Mouse (Mus musculus) forebrain, embryonic 14.5 days (tissue): ENCODE measurements around the gene Fam172a. TPM values are rescaled to one million over a fixed set of nuclear protein-coding genes. Genes with fewer than 3 reads are reported as not detected.

Source experiments
- ATAC-seq: fragments of 200-750 bp; cut with Nextera tagmentation; 2 replicates; pipeline ENCODE4 v1.8.0; 2017; ENCODE audit warnings: mild to moderate bottlenecking, moderate library complexity
- DNase-seq: peaks from one replicate; pipeline ENCODE4 v3.0.0-alpha.2; 2015; ENCODE audit warnings: low spot score
- H3K27ac ChIP-seq: fragments of 300-500 bp; sonication (generic); 2 replicates; pipeline ENCODE4 v1.5.1; 2014; ENCODE audit warnings: low read depth, mild to moderate bottlenecking, control low read depth, low read length, moderate library complexity
- H3K27me3 ChIP-seq: fragments of 300-500 bp; sonication (generic); replicated peaks from 2 replicates; pipeline ENCODE4 v1.6.1; 2014; ENCODE audit warnings: low read length, control low read depth, mixed read lengths; ENCODE audit not compliant: control insufficient read depth, insufficient read depth
- H3K36me3 ChIP-seq: fragments of 300-500 bp; sonication (generic); 2 replicates; pipeline ENCODE4 v1.6.1; 2014; ENCODE audit warnings: low read length, control low read depth; ENCODE audit not compliant: control insufficient read depth, insufficient read depth
- H3K4me1 ChIP-seq: fragments of 300-500 bp; sonication (generic); 2 replicates; pipeline ENCODE4 v1.6.1; 2014; ENCODE audit warnings: antibody characterized with exemption, low read length, control low read depth; ENCODE audit not compliant: control insufficient read depth, insufficient read depth
- H3K4me2 ChIP-seq: fragments of 300-500 bp; sonication (generic); 2 replicates; pipeline ENCODE4 v1.6.1; 2014; ENCODE audit warnings: mild to moderate bottlenecking, control low read depth, low read length
- H3K4me3 ChIP-seq: fragments of 300-500 bp; sonication (generic); 2 replicates; pipeline ENCODE4 v1.5.1; 2014; ENCODE audit warnings: low read depth, low read length, control low read depth
- H3K9ac ChIP-seq: fragments of 300-500 bp; sonication (generic); 2 replicates; pipeline ENCODE4 v1.6.1; 2014; ENCODE audit warnings: mild to moderate bottlenecking, low read length, control low read depth, moderate library complexity
- H3K9me3 ChIP-seq: fragments of 300-500 bp; sonication (generic); replicated peaks from 2 replicates; pipeline ENCODE4 v1.6.1; 2016; ENCODE audit warnings: low read length, control low read depth, mixed read lengths; ENCODE audit not compliant: control insufficient read depth
- WGBS: fragments of 180-500 bp; shearing (Covaris S2); extraction: QIAGEN DNeasy Blood & Tissue Kit; methylation state at CpG from one replicate; pipeline ENCODE4 v1.1.7; 2014; 5-methylcytosine and 5-hydroxymethylcytosine counted together
- polyA plus RNA-seq: library from polyadenylated mRNA; unstranded; fragments of >200 nt; fragmentation: Nextera tagmentation; extraction: Ambion mirVana; gene quantifications from 2 replicates; pipeline ENCODE4 v1.2.1, GENCODE M21; 2014

Fam172a gene
- polyA plus RNA-seq, 1 experiment from 2014 or later: 49.5 TPM

DNA sequence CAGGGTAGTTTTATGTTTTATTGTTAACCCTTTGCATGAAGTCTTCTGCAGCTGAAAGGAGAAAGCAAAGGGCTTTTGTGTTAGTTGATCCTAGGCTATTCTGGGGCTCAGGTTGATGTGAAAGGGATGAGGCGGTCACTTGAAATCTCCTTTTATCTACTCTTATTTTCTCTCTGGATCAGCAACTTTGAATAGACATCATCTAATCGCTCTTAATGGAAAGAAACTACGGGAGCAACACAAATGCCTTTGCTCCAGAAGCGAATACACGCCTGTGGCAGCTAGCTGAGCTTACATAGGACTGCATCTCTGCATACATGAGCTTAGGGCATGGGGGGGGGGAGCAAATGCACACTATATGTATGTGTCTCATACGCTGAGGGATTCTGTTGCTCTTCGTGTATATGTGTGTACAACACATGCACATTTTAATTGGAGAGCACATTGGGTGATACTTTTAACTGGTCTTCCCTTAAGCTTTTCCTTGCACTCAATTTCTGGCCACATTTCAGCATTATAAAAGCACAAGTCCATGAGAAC, 505.1 kb downstream of the Fam172a start:
- WGBS: 15% methylated on average over 7 of the region's 7 CpGs
- ATAC-seq (no peak), DNase-seq (peak; percentile 48)
- peaks cover 34% of the 10 kb centered on the region for H3K4me1 ChIP-seq
- H3K9ac ChIP-seq: peak overlapping the region; percentile 73
- H3K4me2 ChIP-seq: peak overlapping the region; percentile 81
- H3K9me3 ChIP-seq: no peaks in the 10 kb centered on the region
- H3K27me3 ChIP-seq: no peaks in the 10 kb centered on the region; the same call in 1 of the 2 replicates
- peak overlapping the region; percentile 19 for H3K4me3 ChIP-seq
- H3K27ac ChIP-seq: peak overlapping the region; percentile 63
- no peaks in the 10 kb centered on the region for H3K36me3 ChIP-seq

- ATAC-seq (no peak), DNase-seq (peak; percentile 74)
- H3K27ac ChIP-seq: peak overlapping the region; percentile 89
- peak overlapping the region; percentile 73; the same call in 1 of the 2 replicates for H3K9ac ChIP-seq
- H3K4me3 ChIP-seq: peak overlapping the region; percentile 19
- no peaks in the 10 kb centered on the region; the same call in 1 of the 2 replicates for H3K27me3 ChIP-seq
- WGBS: 7% methylated on average over 12 of the region's 12 CpGs
- peak overlapping the region; percentile 81 for H3K4me2 ChIP-seq
- no peaks in the 10 kb centered on the region for H3K9me3 ChIP-seq
- H3K4me1 ChIP-seq: peaks cover 36% of the 10 kb centered on the region
- H3K36me3 ChIP-seq: no peaks in the 10 kb centered on the region
Measured at GRCm38 (mm10) chr13:78207796-78208645, 506.2 kb downstream of the Fam172a start.

DNA sequence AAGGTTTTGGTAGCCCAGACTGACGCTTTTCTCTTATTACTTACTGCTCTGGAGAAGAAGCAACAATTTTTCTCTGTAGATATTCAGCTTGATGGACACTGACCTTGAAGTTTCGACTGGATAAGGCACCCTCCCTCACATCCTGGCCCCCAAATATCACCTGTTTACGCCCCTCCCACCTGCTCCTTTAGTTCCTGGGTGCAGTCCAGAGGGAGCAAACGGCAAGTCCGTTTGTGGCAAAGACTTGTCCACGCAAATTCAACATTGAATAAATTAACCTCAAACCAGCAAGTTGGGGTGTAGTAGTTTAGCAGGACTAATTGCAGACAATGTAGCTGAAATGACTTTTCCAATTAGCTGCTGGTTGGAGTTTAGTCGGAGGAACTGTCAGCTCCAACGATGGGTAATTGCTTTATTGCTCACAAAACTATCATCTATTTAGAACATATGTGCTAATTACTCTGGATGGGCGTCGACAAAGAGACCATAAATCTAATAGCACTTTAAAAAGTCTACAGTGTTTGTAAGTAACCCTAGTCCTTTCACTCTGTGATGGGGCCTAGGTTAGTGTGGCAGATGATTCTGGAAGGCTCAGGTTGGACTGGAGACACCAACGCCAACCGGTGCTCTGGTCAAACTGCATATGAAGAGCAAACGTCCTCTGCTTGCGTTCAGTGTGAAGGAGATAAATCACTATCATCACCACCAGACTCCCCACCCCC, 507.0 kb downstream of the Fam172a start:
- Histone ChIP-seq H3K4me2 (peak overlapping the region; percentile 81), H3K27me3 (no peaks in the 10 kb centered on the region; the same call in 1 of the 2 replicates), H3K9me3 (no peaks in the 10 kb centered on the region), H3K36me3 (no peaks in the 10 kb centered on the region), H3K9ac (peak overlapping the region; percentile 73), H3K27ac (peak overlapping the region; percentile 89), H3K4me3 (peak overlapping the region; percentile 34), H3K4me1 (peaks cover 36% of the 10 kb centered on the region)
- 13% methylated on average over 14 of the region's 14 CpGs for WGBS
- ATAC-seq (no peak), DNase-seq (no peak)

DNA sequence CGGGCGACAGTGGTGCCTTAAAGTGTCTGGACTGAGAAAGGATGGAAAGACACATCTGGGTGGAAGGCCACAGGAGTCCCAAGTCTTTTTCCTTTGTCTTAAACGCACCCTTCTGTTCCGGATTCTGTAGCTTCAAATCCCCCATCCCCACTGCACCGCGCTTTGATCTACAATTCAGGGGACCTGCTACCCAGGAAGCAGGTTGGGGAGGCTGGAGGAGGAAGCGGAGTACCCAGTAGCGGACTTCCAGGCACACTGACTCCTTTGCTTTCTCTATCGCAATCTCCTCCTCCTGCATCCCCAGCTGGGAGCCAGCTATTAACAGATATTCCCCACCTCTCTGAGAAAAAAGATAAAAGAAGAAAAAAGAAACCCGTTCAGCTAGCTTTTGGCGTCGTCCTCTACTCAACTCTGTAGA, 507.8 kb downstream of the Fam172a start:
- Histone ChIP-seq H3K4me1 (peaks cover 29% of the 10 kb centered on the region), H3K9me3 (no peaks in the 10 kb centered on the region), H3K27me3 (no peaks in the 10 kb centered on the region; the same call in 1 of the 2 replicates), H3K36me3 (no peaks in the 10 kb centered on the region), H3K4me3 (peak overlapping the region; percentile 34), H3K9ac (peak overlapping the region; percentile 73), H3K27ac (peak overlapping the region; percentile 89), H3K4me2 (peak overlapping the region; percentile 81)
- ATAC-seq: 0 out of 2 replicates have a peak, but pooled peaks have one; percentile 13
- peak; percentile 59 for DNase-seq
- 5% methylated on average over 12 of the region's 12 CpGs for WGBS

GRCm38 (mm10) chr13:78210029-78210747, 508.4 kb downstream of the Fam172a start:
- Histone ChIP-seq H3K9ac (peak overlapping the region; percentile 73), H3K27ac (peak overlapping the region; percentile 89), H3K4me2 (peak overlapping the region; percentile 81), H3K27me3 (no peaks in the 10 kb centered on the region; the same call in 1 of the 2 replicates), H3K4me1 (peaks cover 27% of the 10 kb centered on the region), H3K9me3 (no peaks in the 10 kb centered on the region), H3K4me3 (peak overlapping the region; percentile 34), H3K36me3 (no peaks in the 10 kb centered on the region)
- ATAC-seq: peak; percentile 52
- peak; percentile 71 for DNase-seq
- WGBS: 1% methylated on average over 38 of the region's 38 CpGs

- H3K4me2 ChIP-seq: peak overlapping the region; percentile 81
- H3K36me3 ChIP-seq: no peaks in the 10 kb centered on the region
- peak overlapping the region; percentile 89 for H3K27ac ChIP-seq
- DNase-seq: no peak
- H3K4me3 ChIP-seq: peak overlapping the region; percentile 34
- H3K27me3 ChIP-seq: no peaks in the 10 kb centered on the region; the same call in 1 of the 2 replicates
- H3K9me3 ChIP-seq: no peaks in the 10 kb centered on the region
- peak; percentile 35 for ATAC-seq
- 9% methylated on average over 13 of the region's 13 CpGs for WGBS
- H3K4me1 ChIP-seq: peaks cover 27% of the 10 kb centered on the region
- peak overlapping the region; percentile 73 for H3K9ac ChIP-seq
Measured at GRCm38 (mm10) chr13:78210748-78211089, 508.9 kb downstream of the Fam172a start.

DNA sequence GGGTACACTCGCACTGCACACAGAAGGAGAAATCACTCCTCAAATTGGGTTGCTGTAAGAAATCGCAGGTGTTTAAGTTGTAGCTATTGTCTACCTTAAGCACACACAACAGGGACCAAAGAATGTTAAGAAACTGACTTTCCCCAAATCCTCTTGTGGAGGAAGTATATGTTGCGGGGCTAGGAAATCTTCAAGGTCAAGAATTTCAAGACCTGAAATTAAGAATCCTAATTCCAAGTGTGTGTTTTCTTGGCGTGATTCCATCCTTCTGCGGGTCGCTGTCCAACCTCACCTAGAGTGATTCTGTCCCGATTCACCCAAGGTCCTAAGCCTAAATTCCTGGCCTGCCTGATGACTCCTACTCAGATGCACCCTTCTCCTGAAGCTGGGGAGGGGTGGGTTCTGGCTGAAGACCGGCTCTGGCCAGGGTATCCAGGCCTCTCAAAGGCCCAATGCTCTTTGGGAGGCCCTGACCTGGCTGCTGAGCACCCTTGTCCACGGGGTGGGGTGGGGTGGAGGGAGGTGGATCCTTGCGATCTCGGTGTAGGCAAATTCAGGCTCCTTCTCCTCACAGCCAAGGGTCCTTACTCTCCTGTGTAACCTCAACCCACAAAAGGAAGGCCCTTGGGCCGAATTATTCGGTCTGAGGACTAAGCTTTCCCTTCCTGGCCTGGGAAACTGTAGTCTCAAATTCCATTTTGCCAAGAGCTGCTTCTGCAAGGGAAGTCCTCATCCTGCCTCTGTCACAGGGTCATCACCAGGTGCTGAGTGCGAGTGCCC, 509.6 kb downstream of the Fam172a start:
- no peaks in the 10 kb centered on the region for H3K36me3 ChIP-seq
- H3K4me3 ChIP-seq: 0 out of 2 replicates have a peak overlapping the region, but pooled peaks have one; percentile 1
- H3K4me1 ChIP-seq: peaks cover 27% of the 10 kb centered on the region
- peak overlapping the region; percentile 81 for H3K4me2 ChIP-seq
- no peak for ATAC-seq
- no peaks in the 10 kb centered on the region; the same call in 1 of the 2 replicates for H3K27me3 ChIP-seq
- H3K27ac ChIP-seq: peak overlapping the region; percentile 89; the same call in 1 of the 2 replicates
- DNase-seq: no peak
- 22% methylated on average over 14 of the region's 14 CpGs for WGBS
- H3K9me3 ChIP-seq: no peaks in the 10 kb centered on the region
- H3K9ac ChIP-seq: peak overlapping the region; percentile 73; the same call in 1 of the 2 replicates
